Mouse (Mus musculus) limb, embryonic 11.5 days (tissue): ENCODE data around the gene Cdc123. TPM values are rescaled to one million over a fixed set of nuclear protein-coding genes. Genes with fewer than 3 reads are reported as not detected.

Experiments
- ATAC-seq: fragments of 200-750 bp; cut with Nextera tagmentation; 2 replicates; pipeline ENCODE4 v1.8.0; 2017; ENCODE audit warnings: low read depth; ENCODE audit not compliant: insufficient number of reproducible peaks, low FRiP score, low TSS enrichment
- DNase-seq: peaks from one replicate; pipeline ENCODE4 v3.0.0-alpha.2; 2015; ENCODE audit warnings: low spot score
- H3K27ac ChIP-seq: fragments of 300-500 bp; sonication (generic); replicated peaks from 2 replicates; pipeline ENCODE4 v1.5.1; 2014; ENCODE audit warnings: low read depth, mild to moderate bottlenecking, low read length
- H3K27me3 ChIP-seq: fragments of 300-500 bp; sonication (generic); 2 replicates; pipeline ENCODE4 v1.6.1; 2014; ENCODE audit warnings: mild to moderate bottlenecking, low read length, mixed read lengths; ENCODE audit not compliant: control insufficient read depth, insufficient read depth
- H3K36me3 ChIP-seq: fragments of 300-500 bp; sonication (generic); 2 replicates; pipeline ENCODE4 v1.6.1; 2014; ENCODE audit warnings: mild to moderate bottlenecking, low read length, moderate library complexity, mixed read lengths; ENCODE audit not compliant: control insufficient read depth, insufficient read depth
- H3K4me1 ChIP-seq: fragments of 300-500 bp; sonication (generic); 2 replicates; pipeline ENCODE4 v1.6.1; 2014; ENCODE audit warnings: low read length, mixed read lengths; ENCODE audit not compliant: control insufficient read depth, insufficient read depth
- H3K4me2 ChIP-seq: fragments of 300-500 bp; sonication (generic); 2 replicates; pipeline ENCODE4 v1.6.1; 2014; ENCODE audit warnings: low read depth, mild to moderate bottlenecking, moderate library complexity; ENCODE audit not compliant: severe bottlenecking
- H3K4me3 ChIP-seq: fragments of 300-500 bp; sonication (generic); 2 replicates; pipeline ENCODE4 v1.5.1; 2014; ENCODE audit warnings: low read depth, low read length
- H3K9ac ChIP-seq: fragments of 300-500 bp; sonication (generic); 2 replicates; pipeline ENCODE4 v1.6.1; 2014; ENCODE audit warnings: mild to moderate bottlenecking, low read length
- H3K9me3 ChIP-seq: fragments of 300-500 bp; sonication (generic); 2 replicates; pipeline ENCODE4 v1.6.1; 2016; ENCODE audit warnings: low read length; ENCODE audit not compliant: control insufficient read depth
- WGBS: fragments of 180-500 bp; shearing (Covaris S2); extraction: QIAGEN DNeasy Blood & Tissue Kit; methylation state at CpG from one replicate; pipeline ENCODE4 v1.1.7; 2014; 5-methylcytosine and 5-hydroxymethylcytosine counted together
- polyA plus RNA-seq: library from polyadenylated mRNA; unstranded; fragments of >200 nt; fragmentation: Nextera tagmentation; extraction: Ambion mirVana; gene quantifications from 2 replicates; pipeline ENCODE4 v1.2.1, GENCODE M21; 2014

Cdc123 gene
- polyA plus RNA-seq, 1 experiment from 2014 or later = 352 TPM

GRCm38 (mm10) chr2:5769630-5770029 lies 75.3 kb downstream of the Cdc123 start:
- no peak overlapping the region for H3K9ac ChIP-seq
- H3K27ac ChIP-seq = no peak overlapping the region
- H3K27me3 ChIP-seq = no peaks in the 10 kb centered on the region
- H3K9me3 ChIP-seq = no peaks in the 10 kb centered on the region; the same call in 1 of the 2 replicates
- H3K4me2 ChIP-seq = no peak overlapping the region
- H3K4me1 ChIP-seq = no peaks in the 10 kb centered on the region
- H3K4me3 ChIP-seq = no peak overlapping the region
- no peak for ATAC-seq
- no peaks in the 10 kb centered on the region for H3K36me3 ChIP-seq
- no peak for DNase-seq

GRCm38 (mm10) chr2:5768946-5769345 lies 76.0 kb downstream of the Cdc123 start:
- no peak for DNase-seq
- Histone ChIP-seq H3K9ac (no peak overlapping the region), H3K4me2 (no peak overlapping the region), H3K4me3 (no peak overlapping the region), H3K27ac (no peak overlapping the region), H3K4me1 (no peaks in the 10 kb centered on the region), H3K27me3 (no peaks in the 10 kb centered on the region), H3K9me3 (no peaks in the 10 kb centered on the region; the same call in 1 of the 2 replicates), H3K36me3 (no peaks in the 10 kb centered on the region)
- ATAC-seq = no peak
- WGBS = 95% methylated on average over 4 of the region's 4 CpGs

GRCm38 (mm10) chr2:5762031-5762430 lies 82.9 kb downstream of the Cdc123 start:
- Histone ChIP-seq H3K36me3 (no peaks in the 10 kb centered on the region), H3K4me1 (no peaks in the 10 kb centered on the region), H3K27me3 (no peaks in the 10 kb centered on the region), H3K4me3 (no peak overlapping the region), H3K4me2 (no peak overlapping the region), H3K9ac (no peak overlapping the region), H3K9me3 (no peaks in the 10 kb centered on the region), H3K27ac (no peak overlapping the region)
- no peak for DNase-seq
- WGBS = 92% methylated on average over 3 of the region's 3 CpGs
- no peak for ATAC-seq

- Histone ChIP-seq H3K4me3 (no peak overlapping the region), H3K4me2 (no peak overlapping the region), H3K27ac (no peak overlapping the region), H3K9ac (no peak overlapping the region), H3K4me1 (no peaks in the 10 kb centered on the region), H3K36me3 (no peaks in the 10 kb centered on the region), H3K9me3 (no peaks in the 10 kb centered on the region), H3K27me3 (no peaks in the 10 kb centered on the region)
- WGBS = 93% methylated on average over 8 of the region's 8 CpGs
- no peak for ATAC-seq
- DNase-seq = no peak
Measured at GRCm38 (mm10) chr2:5760479-5761008, 84.4 kb downstream of the Cdc123 start.

- H3K9ac ChIP-seq = no peak overlapping the region
- H3K4me1 ChIP-seq = no peaks in the 10 kb centered on the region
- no peak overlapping the region for H3K4me3 ChIP-seq
- ATAC-seq (no peak), DNase-seq (no peak)
- H3K36me3 ChIP-seq = no peaks in the 10 kb centered on the region
- H3K27me3 ChIP-seq = no peaks in the 10 kb centered on the region
- H3K27ac ChIP-seq = no peak overlapping the region
- no peak overlapping the region for H3K4me2 ChIP-seq
- 88% methylated on average over 2 of the region's 2 CpGs for WGBS
- no peaks in the 10 kb centered on the region for H3K9me3 ChIP-seq
Measured at GRCm38 (mm10) chr2:5758569-5758968, 86.4 kb downstream of the Cdc123 start.

GRCm38 (mm10) chr2:5750872-5751271 lies 94.1 kb downstream of the Cdc123 start:
- no peaks in the 10 kb centered on the region for H3K4me1 ChIP-seq
- H3K36me3 ChIP-seq = no peaks in the 10 kb centered on the region
- no peak overlapping the region for H3K4me2 ChIP-seq
- H3K4me3 ChIP-seq = no peak overlapping the region
- no peak for DNase-seq
- H3K9ac ChIP-seq = no peak overlapping the region
- 91% methylated on average over 3 of the region's 3 CpGs for WGBS
- no peak overlapping the region for H3K27ac ChIP-seq
- ATAC-seq = no peak
- no peaks in the 10 kb centered on the region for H3K9me3 ChIP-seq
- H3K27me3 ChIP-seq = no peaks in the 10 kb centered on the region

- Histone ChIP-seq H3K9me3 (no peaks in the 10 kb centered on the region), H3K4me3 (no peak overlapping the region), H3K9ac (no peak overlapping the region), H3K27ac (no peak overlapping the region), H3K36me3 (no peaks in the 10 kb centered on the region), H3K27me3 (no peaks in the 10 kb centered on the region), H3K4me1 (no peaks in the 10 kb centered on the region), H3K4me2 (no peak overlapping the region)
- DNase-seq = no peak
- 81% methylated on average over 6 of the region's 6 CpGs for WGBS
- ATAC-seq = no peak
Measured at GRCm38 (mm10) chr2:5749210-5749609, 95.8 kb downstream of the Cdc123 start.

GRCm38 (mm10) chr2:5747545-5748043 lies 97.4 kb downstream of the Cdc123 start:
- no peaks in the 10 kb centered on the region for H3K27me3 ChIP-seq
- H3K9ac ChIP-seq = no peak overlapping the region
- DNase-seq (no peak), ATAC-seq (no peak)
- no peaks in the 10 kb centered on the region for H3K9me3 ChIP-seq
- no peaks in the 10 kb centered on the region for H3K36me3 ChIP-seq
- H3K4me3 ChIP-seq = no peak overlapping the region
- WGBS = 83% methylated on average over 5 of the region's 5 CpGs
- no peaks in the 10 kb centered on the region for H3K4me1 ChIP-seq
- H3K4me2 ChIP-seq = no peak overlapping the region
- no peak overlapping the region for H3K27ac ChIP-seq

- ATAC-seq (no peak), DNase-seq (no peak)
- Histone ChIP-seq H3K9ac (no peak overlapping the region), H3K4me1 (no peaks in the 10 kb centered on the region), H3K27me3 (no peaks in the 10 kb centered on the region), H3K36me3 (no peaks in the 10 kb centered on the region), H3K4me2 (no peak overlapping the region), H3K9me3 (no peaks in the 10 kb centered on the region), H3K27ac (no peak overlapping the region), H3K4me3 (no peak overlapping the region)
- WGBS = 63% methylated on average over 12 of the region's 12 CpGs
Measured at GRCm38 (mm10) chr2:5746529-5746928, 98.4 kb downstream of the Cdc123 start.
